9 mouse cellular contexts compared by ENCODE assay signal in genomic region chr4:46344288-46344687, GRCm38 (mm10). TPM values are rescaled to one million over a fixed set of nuclear protein-coding genes. Genes with fewer than 3 reads are reported as not detected.
DNase-seq lines count a peak whose midpoint lies in the region; ATAC-seq and TF ChIP-seq lines count a peak whose summit lies in the region.
"Had no signal": no experiment of that assay in that cellular context is flagged by ENCODE, and none has a peak within 500 bp of the region (broad histone marks: within the 10 kb centered on the region; RNA-seq: fewer than 3 reads in every experiment).

No protein-coding gene starts in this region.

- TF ChIP-seq CTCF in thymus, adult 2 months (IDR thresholded peaks at IDR 0.05; ENCODE audit: borderline replicate concordance, control insufficient read depth, extremely low read depth, insufficient read depth, low read length, poor library complexity) = no peak
- peak; percentile 26 for TF ChIP-seq CTCF in intestine, postnatal 0 days (IDR thresholded peaks at IDR 0.05; ENCODE audit: low read depth)

- peak; percentile 49; the same call in 1 of the 2 replicates for ATAC-seq in forebrain, embryonic 11.5 days (replicated peaks; ENCODE audit: low FRiP score)
- ATAC-seq in intestine, postnatal 0 days = no peak
- ATAC-seq in megakaryocyte-erythroid progenitor cell, adult 5-6 weeks (replicated peaks; ENCODE audit: low FRiP score, low TSS enrichment, poor library complexity, severe bottlenecking) = 0 out of 2 replicates have a peak, but pooled peaks have one; percentile 40

- no peak overlapping the region for H3K27ac ChIP-seq in thymus, adult 2 months (ENCODE audit: control insufficient read depth, insufficient read depth, low read length)
- no peak overlapping the region for H3K27ac ChIP-seq in forebrain, embryonic 11.5 days (ENCODE audit: low read depth, low read length)
- no peak overlapping the region for H3K27ac ChIP-seq in intestine, postnatal 0 days (ENCODE audit: low read depth, low read length)

- H3K4me2 ChIP-seq in forebrain, embryonic 11.5 days (ENCODE audit: low read depth, low read length, severe bottlenecking) = peak overlapping the region; percentile 29
- peak overlapping the region; percentile 62 for H3K4me2 ChIP-seq in intestine, postnatal 0 days (replicated peaks; ENCODE audit: low read depth)

- H3K4me1 ChIP-seq in thymus, adult 2 months (replicated peaks; ENCODE audit: control insufficient read depth, insufficient read depth, low read length) = peaks cover 17% of the 10 kb centered on the region
- 0 out of 2 replicates have a peak, but pooled peaks cover 4% of the 10 kb centered on the region for H3K4me1 ChIP-seq in forebrain, embryonic 11.5 days (replicated peaks; ENCODE audit: control insufficient read depth, insufficient read depth, low read length)
- no peaks in the 10 kb centered on the region for H3K4me1 ChIP-seq in intestine, postnatal 0 days (replicated peaks; ENCODE audit: control insufficient read depth, insufficient read depth, low read length)

- no peak for DNase-seq in thymus, adult 2 months
- no peak for DNase-seq in thymus, adult 18-20 months
- peak; percentile 73 for DNase-seq in forebrain, embryonic 11.5 days (ENCODE audit: low spot score)
- DNase-seq in thymus, postnatal 0 days (ENCODE audit: low spot score) = peak; percentile 42
- DNase-seq in urinary bladder, postnatal 4 days (ENCODE audit: low spot score in 2 of 2) = no peak
- no peak for DNase-seq in cerebellum, adult 9-11 months

- peaks cover 53% of the 10 kb centered on the region for H3K27me3 ChIP-seq in thymus, adult 2 months (ENCODE audit: control insufficient read depth, insufficient read depth, low read length)
- H3K27me3 ChIP-seq in forebrain, embryonic 11.5 days (ENCODE audit: control insufficient read depth, insufficient read depth, low read length) = peaks cover 95% of the 10 kb centered on the region
- peaks cover 99% of the 10 kb centered on the region for H3K27me3 ChIP-seq in intestine, postnatal 0 days (replicated peaks; ENCODE audit: control insufficient read depth, insufficient read depth, low read length)

- H3K4me3 ChIP-seq in thymus, adult 2 months (ENCODE audit: control insufficient read depth, insufficient read depth, low read length) = peak overlapping the region; percentile 35
- peak overlapping the region; percentile 26 for H3K4me3 ChIP-seq in forebrain, embryonic 11.5 days (ENCODE audit: low read depth, low read length)
- peak overlapping the region; percentile 45 for H3K4me3 ChIP-seq in intestine, postnatal 0 days (ENCODE audit: low read depth, low read length)
- H3K4me3 ChIP-seq: myocyte had no signal

- H3K9ac ChIP-seq in forebrain, embryonic 11.5 days (ENCODE audit: low read length) = no peak overlapping the region
- 0 out of 2 replicates have a peak overlapping the region, but pooled peaks have one; percentile 11 for H3K9ac ChIP-seq in intestine, postnatal 0 days (ENCODE audit: low read depth, low read length)

- H3K36me3 ChIP-seq in thymus, adult 2 months (ENCODE audit: control insufficient read depth, insufficient read depth, low read length) = no peaks in the 10 kb centered on the region
- no peaks in the 10 kb centered on the region for H3K36me3 ChIP-seq in forebrain, embryonic 11.5 days (ENCODE audit: control insufficient read depth, insufficient read depth, low read length)
- H3K36me3 ChIP-seq in intestine, postnatal 0 days (ENCODE audit: control insufficient read depth, insufficient read depth) = no peaks in the 10 kb centered on the region

- 2% methylated on average over 50 of the region's 51 CpGs for WGBS in thymus, adult 2 months
- under 1% methylated on average over 51 of the region's 51 CpGs for WGBS in forebrain, embryonic 11.5 days
- WGBS in intestine, postnatal 0 days = under 1% methylated on average over 51 of the region's 51 CpGs

- no peak for TF ChIP-seq POLR2A in thymus, adult 2 months (IDR thresholded peaks at IDR 0.05; ENCODE audit: control insufficient read depth, extremely low read depth, insufficient read depth, low read length, poor library complexity)

- H3K9me3 ChIP-seq in forebrain, embryonic 11.5 days (ENCODE audit: control insufficient read depth, low read length) = no peaks in the 10 kb centered on the region
- H3K9me3 ChIP-seq in intestine, postnatal 0 days (ENCODE audit: control insufficient read depth) = no peaks in the 10 kb centered on the region

RNA-seq across cellular contexts. Expression of gene Foxe1, which starts 0.9 kb away (rescaled TPM):
- 0.28 and 0.57 TPM in 2 replicates for polyA plus RNA-seq in thymus, adult 2 months (2012; rRNA removed)
- polyA plus RNA-seq in forebrain, embryonic 11.5 days (2014; fragmentation: Nextera tagmentation; extraction: Ambion mirVana) = 0.08 TPM in 1 of 2 replicates, not detected in the other
- not detected in 2 replicates for polyA plus RNA-seq in intestine, postnatal 0 days (2015; fragmentation: Nextera tagmentation; extraction: Ambion mirVana)
- not detected in 2 replicates for total RNA-seq in megakaryocyte-erythroid progenitor cell, adult 5-6 weeks (2014; fragmentation: Nextera tagmentation)
- 0.23 TPM in 1 of 2 replicates, not detected in the other for total RNA-seq in megakaryocyte-erythroid progenitor cell, adult 5-6 weeks (2017)
- polyA plus RNA-seq in thymus, postnatal 0 days (2015; fragmentation: Nextera tagmentation; extraction: Ambion mirVana) = 0.08 TPM in 1 of 2 replicates, not detected in the other
- polyA plus RNA-seq: myocyte had no signal

RNA-seq across cellular contexts. Expression of gene Trmo, which starts 44.9 kb away (rescaled TPM):
- polyA plus RNA-seq in thymus, adult 2 months (2012; rRNA removed) = 11.9 and 13.5 TPM in 2 replicates
- 10.9 and 11.6 TPM in 2 replicates for polyA plus RNA-seq in forebrain, embryonic 11.5 days (2014; fragmentation: Nextera tagmentation; extraction: Ambion mirVana)
- 5.9 and 7.0 TPM in 2 replicates for polyA plus RNA-seq in intestine, postnatal 0 days (2015; fragmentation: Nextera tagmentation; extraction: Ambion mirVana)
- total RNA-seq in megakaryocyte-erythroid progenitor cell, adult 5-6 weeks (2014; fragmentation: Nextera tagmentation) = 5.6 and 10.7 TPM in 2 replicates
- total RNA-seq in megakaryocyte-erythroid progenitor cell, adult 5-6 weeks (2017) = 8.9 and 11.4 TPM in 2 replicates
- polyA plus RNA-seq in thymus, postnatal 0 days (2015; fragmentation: Nextera tagmentation; extraction: Ambion mirVana) = 19.9 and 20.9 TPM in 2 replicates

Comparison
In these comparisons a context has a peak if more than half of its experiments do, and no peak if none do; other contexts are left out.
1. DNase-seq: peak in forebrain, embryonic 11.5 days (single experiment) and thymus, postnatal 0 days (single experiment); none in thymus, adult 2 months (single experiment), thymus, adult 18-20 months (0 of 2), urinary bladder, postnatal 4 days (0 of 2) and cerebellum, adult 9-11 months (single experiment).
2. Peak in every context shown above with its lines, with median percentiles within 50 percentile points of each other: H3K4me3 ChIP-seq.